Mouse (Mus musculus) stomach, postnatal 0 days (tissue): ENCODE measurements at regions not wholly inside any gene's neighbourhood (a gene's known extent, or its start where the extent isn't known, plus 50 kb on each side); places are given as distances from the start of the nearest gene placed in this dataset.

Experiments used
- CTCF ChIP-seq: IDR thresholded peaks from 2 replicates; pipeline ENCODE4 v1.5.1; 2016; ENCODE audit warnings: antibody characterized with exemption, low read depth, mild to moderate bottlenecking, moderate library complexity
- EP300 ChIP-seq: optimal IDR thresholded peaks from 2 replicates; pipeline ENCODE3; 2016; ENCODE audit warnings: antibody characterized with exemption

GRCm38 (mm10) chr14:123173183-123173582 is 189.3 kb upstream of the Tmtc4 start:
- TF ChIP-seq CTCF (no peak), EP300 (no peak)
